Mouse (Mus musculus): ENCODE measurements around the gene Rpl9-ps1.

Gene Rpl9-ps1

GRCm38 (mm10) chr11:83619037-83619436, 26.4 kb downstream of the Rpl9-ps1 start:
- DNase-seq: no peak

GRCm38 (mm10) chr11:83618238-83618637, 27.2 kb downstream of the Rpl9-ps1 start:
- no peak for DNase-seq

- no peak for DNase-seq
Observed at GRCm38 (mm10) chr11:83616586-83616985, 28.8 kb downstream of the Rpl9-ps1 start.

- DNase-seq: no peak
Observed at GRCm38 (mm10) chr11:83610900-83611299, 34.5 kb downstream of the Rpl9-ps1 start.

- DNase-seq: no peak
Observed at GRCm38 (mm10) chr11:83606396-83606795, 39.0 kb downstream of the Rpl9-ps1 start.

GRCm38 (mm10) chr11:83605535-83605934, 39.9 kb downstream of the Rpl9-ps1 start:
- no peak for DNase-seq

GRCm38 (mm10) chr11:83604698-83605097, 40.7 kb downstream of the Rpl9-ps1 start:
- DNase-seq: no peak

- no peak for DNase-seq
Observed at GRCm38 (mm10) chr11:83603399-83603798, 42.0 kb downstream of the Rpl9-ps1 start.

- DNase-seq: no peak
Observed at GRCm38 (mm10) chr11:83600576-83600975, 44.8 kb downstream of the Rpl9-ps1 start.

GRCm38 (mm10) chr11:83598991-83599390, 46.4 kb downstream of the Rpl9-ps1 start:
- DNase-seq: no peak

GRCm38 (mm10) chr11:83598207-83598837, 47.1 kb downstream of the Rpl9-ps1 start:
- DNase-seq: no peak

GRCm38 (mm10) chr11:83597796-83598195, 47.6 kb downstream of the Rpl9-ps1 start:
- DNase-seq: no peak

GRCm38 (mm10) chr11:83595669-83596455, 49.6 kb downstream of the Rpl9-ps1 start:
- DNase-seq: no peak
